Mouse (Mus musculus) ES-Bruce4 (cell line): ENCODE measurements around the gene Agbl4. TPM values are rescaled to one million over a fixed set of nuclear protein-coding genes. Genes with fewer than 3 reads are reported as not detected.

Experiments
- H3K27ac ChIP-seq: 2 replicates; pipeline ENCODE4 v1.5.1; 2012; ENCODE audit warnings: low read length, inconsistent platforms; ENCODE audit not compliant: insufficient read depth
- H3K27me3 ChIP-seq: 2 replicates; pipeline ENCODE4 v1.6.1; 2012; ENCODE audit warnings: mild to moderate bottlenecking, low read length, inconsistent platforms; ENCODE audit not compliant: control insufficient read depth, poor library complexity, insufficient read depth, severe bottlenecking
- H3K36me3 ChIP-seq: 2 replicates; pipeline ENCODE4 v1.6.1; 2012; ENCODE audit warnings: inconsistent platforms, mild to moderate bottlenecking, low read length, moderate library complexity; ENCODE audit not compliant: control insufficient read depth, poor library complexity, insufficient read depth, severe bottlenecking
- H3K4me1 ChIP-seq: one replicate; pipeline ENCODE4 v1.8.1; 2011; ENCODE audit warnings: low read length; ENCODE audit not compliant: control insufficient read depth, insufficient read depth
- H3K4me3 ChIP-seq: 2 replicates; pipeline ENCODE4 v1.5.1; 2011; ENCODE audit warnings: low read depth, mild to moderate bottlenecking, low read length
- H3K9ac ChIP-seq: 2 replicates; pipeline ENCODE4 v1.6.1; 2012; ENCODE audit warnings: low read depth, mild to moderate bottlenecking, inconsistent platforms; ENCODE audit not compliant: poor library complexity, severe bottlenecking
- H3K9me3 ChIP-seq: replicated peaks from 2 replicates; pipeline ENCODE4 v1.6.1; 2012; ENCODE audit warnings: mild to moderate bottlenecking, low read length, inconsistent platforms; ENCODE audit not compliant: control insufficient read depth, poor library complexity, insufficient read depth, severe bottlenecking
- CTCF ChIP-seq: IDR thresholded peaks from one replicate; pipeline ENCODE4 v1.8.1; 2011; ENCODE audit warnings: low read depth, low read length
- EP300 ChIP-seq: IDR thresholded peaks from 2 replicates; pipeline ENCODE4 v1.6.1; 2011; ENCODE audit warnings: low read depth, low read length; ENCODE audit not compliant: insufficient read depth
- POLR2A ChIP-seq: IDR thresholded peaks from one replicate; pipeline ENCODE4 v1.8.1; 2011; ENCODE audit warnings: low read length; ENCODE audit not compliant: insufficient read depth
- polyA plus RNA-seq: library from polyadenylated mRNA; stranded (reverse); fragments of >200 nt; gene quantifications from 2 replicates; pipeline ENCODE4 v1.2.4, GENCODE M21; 2011; ENCODE audit warnings: low read depth; ENCODE audit not compliant: missing spikeins, insufficient read depth, insufficient read length

The Agbl4 gene
- not detected in 2 replicates for polyA plus RNA-seq

GRCm38 (mm10) chr4:110397618-110398045 is at the start of gene Agbl4:
Gene Agbl4, plus strand, starts transcription at chr4:110397661.
- Histone ChIP-seq H3K27ac (no peak within 1 kb of the TSS), H3K4me3 (peak within 1 kb of the TSS; percentile 74), H3K4me1 (no peaks in the 10 kb centered on the region), H3K9me3 (no peaks in the 10 kb centered on the region), H3K36me3 (no peaks in the 10 kb centered on the region), H3K27me3 (no peaks in the 10 kb centered on the region), H3K9ac (no peak within 1 kb of the TSS)
- TF ChIP-seq CTCF (no peak), POLR2A (no peak), EP300 (no peak)

DNA sequence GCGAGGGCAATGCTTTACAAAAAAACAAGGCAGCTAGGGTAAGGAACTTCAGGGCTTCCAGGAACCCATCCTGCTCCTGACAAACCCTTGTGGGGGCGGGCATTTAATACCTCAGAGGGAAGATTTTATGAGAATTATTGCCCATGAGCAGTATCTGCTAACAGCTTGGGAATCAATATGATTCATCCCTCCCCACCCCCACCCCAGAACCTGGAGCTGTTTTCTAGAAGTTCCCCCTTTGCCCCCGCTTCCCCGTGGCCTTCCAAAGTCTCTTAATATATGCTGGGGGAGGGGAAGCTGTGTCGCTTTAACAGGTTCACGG is 46.6 kb upstream of the Agbl4 start:
- H3K36me3 ChIP-seq = no peaks in the 10 kb centered on the region
- TF ChIP-seq EP300 = no peak
- TF ChIP-seq POLR2A = no peak
- no peak for TF ChIP-seq CTCF
- peak overlapping the region; percentile 81 for H3K4me3 ChIP-seq
- H3K4me1 ChIP-seq = no peaks in the 10 kb centered on the region
- H3K9me3 ChIP-seq = no peaks in the 10 kb centered on the region
- peak overlapping the region; percentile 72 for H3K9ac ChIP-seq
- peaks cover 3% of the 10 kb centered on the region; the same call in 1 of the 2 replicates for H3K27me3 ChIP-seq
- no peak overlapping the region for H3K27ac ChIP-seq

DNA sequence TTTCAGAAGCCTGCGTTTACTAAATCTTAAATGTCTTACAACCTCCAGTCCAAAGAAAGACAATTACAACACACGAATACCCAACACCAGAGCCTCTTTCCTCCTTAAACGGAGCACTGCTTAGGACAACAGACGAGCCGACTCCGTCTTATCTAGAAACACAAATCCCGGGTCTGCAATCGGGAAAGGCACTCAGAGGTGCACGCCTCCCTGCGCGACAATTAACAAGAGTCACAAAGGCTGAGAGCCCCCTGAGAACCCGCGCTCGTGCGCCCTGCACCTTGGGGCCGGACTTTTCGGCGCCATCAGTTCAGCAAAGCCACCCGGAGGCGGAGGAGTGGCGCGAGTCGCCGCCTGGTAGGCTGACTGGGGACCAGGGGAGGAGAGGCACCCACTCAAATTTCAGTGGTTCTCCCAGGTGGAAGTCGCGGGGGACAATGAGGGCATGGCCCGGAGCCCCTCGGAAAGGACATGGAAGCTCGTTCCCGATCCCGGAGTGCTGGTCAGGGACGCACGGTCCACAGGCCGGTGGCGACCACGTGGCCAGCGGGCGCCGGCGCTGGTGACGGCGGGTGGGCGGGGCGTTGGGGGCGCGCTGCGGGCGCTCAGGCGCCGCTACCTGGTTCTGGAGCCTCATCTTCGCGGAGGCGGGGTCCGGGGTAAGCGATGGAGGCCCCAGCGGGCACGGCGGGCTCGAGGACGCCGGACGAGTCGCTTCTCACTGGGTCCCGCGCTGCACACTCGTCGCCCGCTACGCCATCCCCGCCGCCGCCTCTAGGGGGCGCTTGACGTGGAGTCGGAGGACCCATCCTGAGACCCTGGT is 46.1 kb upstream of the Agbl4 start, which contains the start of gene Elavl4:
Gene Elavl4, minus strand, starts transcription at position 732 of the 823 bp plus-strand sequence.
- H3K27me3 ChIP-seq = peaks cover 3% of the 10 kb centered on the region; the same call in 1 of the 2 replicates
- H3K36me3 ChIP-seq = no peaks in the 10 kb centered on the region
- H3K9ac ChIP-seq = peak within 1 kb of the TSS; percentile 72
- H3K4me1 ChIP-seq = no peaks in the 10 kb centered on the region
- TF ChIP-seq POLR2A (no peak), CTCF (peak; percentile 66), EP300 (no peak)
- H3K4me3 ChIP-seq = peak within 1 kb of the TSS; percentile 81
- no peaks in the 10 kb centered on the region for H3K9me3 ChIP-seq
- no peak within 1 kb of the TSS for H3K27ac ChIP-seq

DNA sequence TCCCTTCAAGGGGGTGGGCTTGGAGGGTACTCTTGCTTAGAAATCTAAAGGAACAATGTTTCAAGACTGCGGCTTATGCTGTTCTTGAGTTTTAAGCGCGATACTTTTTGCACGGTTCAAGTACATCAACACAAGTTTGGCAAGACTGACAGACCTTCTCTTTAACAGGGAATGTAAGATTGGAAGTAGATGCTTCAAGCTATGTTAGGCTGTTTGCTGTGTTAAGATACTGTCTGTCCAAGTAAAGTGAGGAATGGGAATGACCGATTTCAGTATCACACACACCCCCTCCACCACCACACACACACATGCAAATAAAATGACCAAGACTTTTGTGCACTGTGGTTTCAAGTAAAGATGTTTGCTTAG is 45.5 kb upstream of the Agbl4 start:
- Histone ChIP-seq H3K4me1 (no peaks in the 10 kb centered on the region), H3K4me3 (peak overlapping the region; percentile 81), H3K36me3 (no peaks in the 10 kb centered on the region), H3K27ac (no peak overlapping the region), H3K27me3 (peaks cover 3% of the 10 kb centered on the region; the same call in 1 of the 2 replicates), H3K9ac (peak overlapping the region; percentile 72), H3K9me3 (no peaks in the 10 kb centered on the region)
- TF ChIP-seq EP300 (no peak), POLR2A (no peak), CTCF (no peak)

DNA sequence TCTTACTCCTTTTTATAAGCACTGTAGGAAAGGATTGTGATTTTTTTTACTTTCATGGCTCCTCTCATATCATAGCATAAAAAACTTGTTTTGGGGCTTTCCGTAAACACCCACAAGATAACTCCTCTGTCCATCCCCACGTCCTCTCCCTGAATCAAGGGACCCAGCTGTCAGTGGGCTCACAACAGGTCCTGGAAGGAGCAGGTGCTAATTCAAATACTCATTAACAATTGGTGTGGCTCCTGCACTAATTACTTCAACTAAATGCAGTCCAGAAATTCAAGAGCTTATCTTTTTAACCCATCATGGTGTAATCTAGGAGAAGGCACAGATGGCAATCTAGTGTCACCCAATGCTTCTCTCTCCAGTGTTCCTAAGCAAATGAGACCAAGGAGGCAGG is 36.9 kb upstream of the Agbl4 start:
- no peak overlapping the region for H3K9ac ChIP-seq
- H3K27ac ChIP-seq = no peak overlapping the region
- H3K4me1 ChIP-seq = no peaks in the 10 kb centered on the region
- TF ChIP-seq EP300 (no peak), CTCF (no peak), POLR2A (no peak)
- H3K36me3 ChIP-seq = no peaks in the 10 kb centered on the region
- H3K9me3 ChIP-seq = no peaks in the 10 kb centered on the region
- H3K4me3 ChIP-seq = no peak overlapping the region
- no peaks in the 10 kb centered on the region for H3K27me3 ChIP-seq

GRCm38 (mm10) chr4:110396221-110396620 is 1.2 kb upstream of the Agbl4 start:
- no peaks in the 10 kb centered on the region for H3K36me3 ChIP-seq
- no peaks in the 10 kb centered on the region for H3K9me3 ChIP-seq
- H3K9ac ChIP-seq = no peak overlapping the region
- TF ChIP-seq EP300 (no peak), CTCF (no peak), POLR2A (no peak)
- no peaks in the 10 kb centered on the region for H3K4me1 ChIP-seq
- no peak overlapping the region for H3K4me3 ChIP-seq
- no peaks in the 10 kb centered on the region for H3K27me3 ChIP-seq
- H3K27ac ChIP-seq = no peak overlapping the region
